Mouse (Mus musculus) lung, embryonic 16.5 days (tissue): Measurements from ENCODE around the gene Gm9046. TPM values are rescaled to one million over a fixed set of nuclear protein-coding genes. Genes with fewer than 3 reads are reported as not detected.

Experiments
- ATAC-seq: fragments of 200-750 bp; cut with Nextera tagmentation; 2 replicates; pipeline ENCODE4 v1.8.0; 2017; ENCODE audit warnings: low read depth, mild to moderate bottlenecking, moderate library complexity
- H3K27ac ChIP-seq: fragments of 300-500 bp; sonication (generic); 2 replicates; pipeline ENCODE4 v1.5.1; 2014; ENCODE audit warnings: mild to moderate bottlenecking, control low read depth, low read length
- H3K27me3 ChIP-seq: fragments of 300-500 bp; sonication (generic); 2 replicates; pipeline ENCODE4 v1.6.1; 2014; ENCODE audit warnings: low read depth, low read length, mixed read lengths; ENCODE audit not compliant: control insufficient read depth, insufficient read depth
- H3K36me3 ChIP-seq: fragments of 300-500 bp; sonication (generic); 2 replicates; pipeline ENCODE4 v1.6.1; 2014; ENCODE audit warnings: low read length; ENCODE audit not compliant: control insufficient read depth, insufficient read depth
- H3K4me1 ChIP-seq: fragments of 300-500 bp; sonication (generic); replicated peaks from 2 replicates; pipeline ENCODE4 v1.6.1; 2014; ENCODE audit warnings: low read length, mixed read lengths; ENCODE audit not compliant: control insufficient read depth, insufficient read depth
- H3K4me2 ChIP-seq: fragments of 300-500 bp; sonication (generic); 2 replicates; pipeline ENCODE4 v1.6.1; 2014; ENCODE audit warnings: low read depth, low read length, control low read depth
- H3K4me3 ChIP-seq: fragments of 300-500 bp; sonication (generic); 2 replicates; pipeline ENCODE4 v1.5.1; 2014; ENCODE audit warnings: mild to moderate bottlenecking, low read length, control low read depth
- H3K9ac ChIP-seq: fragments of 300-500 bp; sonication (generic); 2 replicates; pipeline ENCODE4 v1.6.1; 2014; ENCODE audit warnings: low read length, control low read depth
- H3K9me3 ChIP-seq: fragments of 300-500 bp; sonication (generic); 2 replicates; pipeline ENCODE4 v1.6.1; 2016; ENCODE audit warnings: low read length; ENCODE audit not compliant: control insufficient read depth
- WGBS: fragments of 180-500 bp; shearing (Covaris S2); extraction: QIAGEN DNeasy Blood & Tissue Kit; methylation state at CpG from one replicate; pipeline ENCODE4 v1.1.7; 2014; 5-methylcytosine and 5-hydroxymethylcytosine counted together
- polyA plus RNA-seq: library from polyadenylated mRNA; unstranded; fragments of >200 nt; fragmentation: Nextera tagmentation; extraction: Ambion mirVana; gene quantifications from 2 replicates; pipeline ENCODE4 v1.2.1, GENCODE M21; 2015

The Gm9046 gene
- polyA plus RNA-seq, 1 experiment from 2014 or later = not detected

DNA sequence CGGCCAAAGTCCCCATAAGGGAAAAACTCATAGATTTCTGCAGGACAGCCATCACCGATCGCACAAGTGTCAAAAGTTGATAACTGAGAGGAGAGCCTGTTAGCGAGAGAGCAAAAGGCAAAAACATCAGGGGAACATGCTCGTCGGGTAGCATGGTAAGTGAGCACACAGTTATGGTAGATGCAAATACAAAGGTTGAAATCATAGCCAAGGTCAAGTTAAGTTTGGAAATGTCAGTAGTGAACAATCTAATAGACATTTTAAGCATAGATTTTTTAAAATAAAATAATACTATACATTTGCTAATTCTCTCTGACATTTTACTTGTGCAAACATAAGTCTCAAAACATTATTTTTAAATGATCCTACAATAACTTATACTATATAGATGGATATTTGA lies 48.1 kb downstream of the Gm9046 start, which contains the start of gene Iltifb:
Gene Iltifb (minus strand): TSS at position 101 of the 400 bp plus-strand sequence.
- no peaks in the 10 kb centered on the region for H3K27me3 ChIP-seq
- no peak within 1 kb of the TSS for H3K4me2 ChIP-seq
- H3K9me3 ChIP-seq = no peaks in the 10 kb centered on the region
- no peaks in the 10 kb centered on the region for H3K4me1 ChIP-seq
- no peaks in the 10 kb centered on the region for H3K36me3 ChIP-seq
- H3K27ac ChIP-seq = no peak within 1 kb of the TSS
- no peak within 1 kb of the TSS for H3K4me3 ChIP-seq
- 75% methylated on average over 6 of the region's 6 CpGs for WGBS
- ATAC-seq = no peak
- no peak within 1 kb of the TSS for H3K9ac ChIP-seq

Other genes with a start within 250 kb of the Gm9046 start
- gene Mdm1, start 201.4 kb downstream of the Gm9046 start, polyA plus RNA-seq = 42.8 and 44.5 TPM in 2 replicates
- not detected in 2 replicates for gene Il22, start 138.3 kb downstream of the Gm9046 start, polyA plus RNA-seq
- not detected in 2 replicates for gene Gm32717, start 102.5 kb downstream of the Gm9046 start, polyA plus RNA-seq
- not detected in 2 replicates for gene Gm32802, start 84.6 kb downstream of the Gm9046 start, polyA plus RNA-seq
- gene Iltifb, start 48.2 kb downstream of the Gm9046 start, polyA plus RNA-seq = not detected in 2 replicates
- not detected in 2 replicates for gene Gm9040, start 16.3 kb downstream of the Gm9046 start, polyA plus RNA-seq
- not detected in 2 replicates for gene Gm9044, start 10.8 kb downstream of the Gm9046 start, polyA plus RNA-seq
- gene Gm9045, start 5.4 kb downstream of the Gm9046 start, polyA plus RNA-seq = 0.06 TPM in 1 of 2 replicates, not detected in the other
- not detected in 2 replicates for gene Gm9048, start 5.4 kb upstream of the Gm9046 start, polyA plus RNA-seq
- 0.06 TPM in 1 of 2 replicates, not detected in the other for gene Gm9049, start 10.8 kb upstream of the Gm9046 start, polyA plus RNA-seq
- gene Ifng, start 97.8 kb upstream of the Gm9046 start, polyA plus RNA-seq = not detected in 2 replicates